Mouse (Mus musculus) kidney, postnatal 0 days (tissue): ENCODE results near the gene Vegfb. TPM values are rescaled to one million over a fixed set of nuclear protein-coding genes. Genes with fewer than 3 reads are reported as not detected.
A peak's percentile ranks its signal among the peaks of the same experiment; 100 is the strongest.

Experiments
- ATAC-seq: fragments of 200-750 bp; cut with Nextera tagmentation; replicated peaks from 2 replicates; pipeline ENCODE4 v1.8.0; 2017; ENCODE audit warnings: low read depth, moderate number of reproducible peaks, moderate TSS enrichment, moderate library complexity; ENCODE audit not compliant: low FRiP score
- DNase-seq: peaks from one replicate; pipeline ENCODE4 v3.0.0-alpha.2; 2016; ENCODE audit warnings: low spot score
- H3K27ac ChIP-seq: fragments of 300-500 bp; sonication (generic); 2 replicates; pipeline ENCODE4 v1.5.1; 2014; ENCODE audit warnings: mild to moderate bottlenecking
- H3K27me3 ChIP-seq: fragments of 300-500 bp; sonication (generic); 2 replicates; pipeline ENCODE4 v1.6.1; 2014; ENCODE audit warnings: low read length, mixed read lengths; ENCODE audit not compliant: insufficient read depth
- H3K36me3 ChIP-seq: fragments of 300-500 bp; sonication (generic); 2 replicates; pipeline ENCODE4 v1.6.1; 2014; ENCODE audit warnings: low read length, mixed read lengths; ENCODE audit not compliant: insufficient read depth
- H3K4me1 ChIP-seq: fragments of 300-500 bp; sonication (generic); replicated peaks from 2 replicates; pipeline ENCODE4 v1.6.1; 2014; ENCODE audit warnings: antibody characterized with exemption, low read length, mixed read lengths; ENCODE audit not compliant: insufficient read depth
- H3K4me2 ChIP-seq: fragments of 300-500 bp; sonication (generic); 2 replicates; pipeline ENCODE4 v1.6.1; 2014; ENCODE audit warnings: mild to moderate bottlenecking, low read length, moderate library complexity, mixed read lengths
- H3K4me3 ChIP-seq: fragments of 300-500 bp; sonication (generic); replicated peaks from 2 replicates; pipeline ENCODE4 v1.5.1; 2014; ENCODE audit warnings: low read depth, low read length
- H3K9ac ChIP-seq: fragments of 300-500 bp; sonication (generic); 2 replicates; pipeline ENCODE4 v1.6.1; 2014; ENCODE audit warnings: low read depth, low read length
- H3K9me3 ChIP-seq: fragments of 300-500 bp; sonication (generic); replicated peaks from 2 replicates; pipeline ENCODE4 v1.6.1; 2016; ENCODE audit warnings: low read length, inconsistent platforms, mixed read lengths
- CTCF ChIP-seq: IDR thresholded peaks from 2 replicates; pipeline ENCODE4 v1.5.1; 2016; ENCODE audit warnings: antibody characterized with exemption, low read depth, mild to moderate bottlenecking, moderate library complexity
- WGBS: fragments of 180-500 bp; shearing (Covaris S2); extraction: QIAGEN DNeasy Blood & Tissue Kit; methylation state at CpG from one replicate; pipeline ENCODE4 v1.1.7; 2014; 5-methylcytosine and 5-hydroxymethylcytosine counted together
- polyA plus RNA-seq: library from polyadenylated mRNA; unstranded; fragments of >200 nt; fragmentation: Nextera tagmentation; extraction: Ambion mirVana; gene quantifications from 2 replicates; pipeline ENCODE4 v1.2.1, GENCODE M21; 2015

Vegfb gene
- polyA plus RNA-seq, 1 experiment from 2014 or later, result 56.6 TPM

DNA sequence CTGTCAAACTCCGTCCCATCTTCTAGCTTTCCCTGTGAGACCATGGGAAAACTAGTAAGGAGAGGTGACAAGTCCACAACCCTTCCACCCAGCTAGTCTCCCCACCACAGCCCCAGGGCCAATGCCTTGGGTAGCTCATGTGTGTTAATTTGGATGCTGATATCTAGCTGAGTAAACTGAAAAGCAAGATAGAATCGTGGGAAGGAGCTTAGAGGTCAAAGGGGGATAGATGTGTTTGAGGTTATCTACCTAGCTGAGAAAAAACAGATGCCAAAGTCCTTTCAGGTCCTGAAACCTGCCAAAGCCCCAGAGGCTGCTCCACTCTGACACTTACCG lies 8.8 kb downstream of the Vegfb start:
- ATAC-seq, result no peak
- Histone ChIP-seq H3K9ac (peak overlapping the region; percentile 63), H3K27ac (0 out of 2 replicates have a peak overlapping the region, but pooled peaks have one; percentile 75), H3K27me3 (no peaks in the 10 kb centered on the region), H3K4me1 (peaks cover 22% of the 10 kb centered on the region), H3K9me3 (no peaks in the 10 kb centered on the region), H3K36me3 (peaks cover 24% of the 10 kb centered on the region; the same call in 1 of the 2 replicates), H3K4me3 (peak overlapping the region; percentile 46; the same call in 1 of the 2 replicates), H3K4me2 (peak overlapping the region; percentile 70)
- no peak for TF ChIP-seq CTCF
- no peak for DNase-seq
- 35% methylated on average over 3 of the region's 3 CpGs for WGBS

DNA sequence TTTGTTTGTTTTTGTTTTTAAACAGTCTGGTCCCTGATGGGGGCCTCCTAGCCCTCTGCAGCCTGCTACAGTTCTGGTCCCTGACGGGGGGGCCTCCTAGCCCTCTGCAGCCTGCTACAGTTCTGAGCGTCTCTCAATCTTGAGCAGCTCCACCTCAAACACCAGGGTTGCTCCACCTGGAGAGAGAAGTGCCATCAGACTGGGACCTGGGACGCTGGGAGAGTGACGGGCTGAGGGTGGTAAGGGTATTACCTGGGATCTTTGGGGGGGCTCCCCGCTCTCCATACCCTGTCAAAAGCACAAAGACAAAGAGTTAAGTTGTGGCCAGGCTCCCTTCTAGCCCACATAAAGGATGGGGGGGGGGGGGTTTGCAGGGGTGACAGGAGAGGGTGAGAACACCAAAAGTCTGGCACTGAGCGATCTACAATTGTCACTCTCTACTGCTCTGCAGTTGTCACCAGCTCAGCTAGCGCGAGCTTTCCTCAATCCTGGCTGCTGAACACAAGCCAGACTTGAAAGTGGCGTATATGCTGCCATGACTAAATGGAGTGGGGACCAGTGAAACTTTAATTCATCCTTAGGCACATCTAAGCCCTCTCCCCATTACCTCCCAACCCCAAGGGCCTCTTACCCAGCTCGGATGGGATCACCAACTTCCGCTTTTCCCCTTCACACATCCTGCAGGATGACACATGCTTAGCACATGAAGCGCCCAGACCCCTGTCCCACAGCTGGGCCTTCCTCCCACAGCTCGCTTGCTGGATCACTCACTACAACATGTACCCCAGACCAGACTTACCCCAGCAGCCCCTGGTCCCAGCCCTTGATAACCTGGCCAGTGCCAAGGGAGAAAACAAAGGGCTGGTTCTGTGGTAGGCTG lies 9.5 kb downstream of the Vegfb start:
- ATAC-seq (no peak), DNase-seq (no peak)
- Histone ChIP-seq H3K27ac (no peak overlapping the region), H3K4me2 (peak overlapping the region; percentile 70; the same call in 1 of the 2 replicates), H3K9me3 (no peaks in the 10 kb centered on the region), H3K27me3 (no peaks in the 10 kb centered on the region), H3K4me3 (no peak overlapping the region; the same call in 1 of the 2 replicates), H3K36me3 (0 out of 2 replicates have a peak, but pooled peaks cover 22% of the 10 kb centered on the region), H3K9ac (0 out of 2 replicates have a peak overlapping the region, but pooled peaks have one; percentile 27), H3K4me1 (peaks cover 22% of the 10 kb centered on the region)
- 81% methylated on average over 13 of the region's 13 CpGs for WGBS
- TF ChIP-seq CTCF, result no peak

DNA sequence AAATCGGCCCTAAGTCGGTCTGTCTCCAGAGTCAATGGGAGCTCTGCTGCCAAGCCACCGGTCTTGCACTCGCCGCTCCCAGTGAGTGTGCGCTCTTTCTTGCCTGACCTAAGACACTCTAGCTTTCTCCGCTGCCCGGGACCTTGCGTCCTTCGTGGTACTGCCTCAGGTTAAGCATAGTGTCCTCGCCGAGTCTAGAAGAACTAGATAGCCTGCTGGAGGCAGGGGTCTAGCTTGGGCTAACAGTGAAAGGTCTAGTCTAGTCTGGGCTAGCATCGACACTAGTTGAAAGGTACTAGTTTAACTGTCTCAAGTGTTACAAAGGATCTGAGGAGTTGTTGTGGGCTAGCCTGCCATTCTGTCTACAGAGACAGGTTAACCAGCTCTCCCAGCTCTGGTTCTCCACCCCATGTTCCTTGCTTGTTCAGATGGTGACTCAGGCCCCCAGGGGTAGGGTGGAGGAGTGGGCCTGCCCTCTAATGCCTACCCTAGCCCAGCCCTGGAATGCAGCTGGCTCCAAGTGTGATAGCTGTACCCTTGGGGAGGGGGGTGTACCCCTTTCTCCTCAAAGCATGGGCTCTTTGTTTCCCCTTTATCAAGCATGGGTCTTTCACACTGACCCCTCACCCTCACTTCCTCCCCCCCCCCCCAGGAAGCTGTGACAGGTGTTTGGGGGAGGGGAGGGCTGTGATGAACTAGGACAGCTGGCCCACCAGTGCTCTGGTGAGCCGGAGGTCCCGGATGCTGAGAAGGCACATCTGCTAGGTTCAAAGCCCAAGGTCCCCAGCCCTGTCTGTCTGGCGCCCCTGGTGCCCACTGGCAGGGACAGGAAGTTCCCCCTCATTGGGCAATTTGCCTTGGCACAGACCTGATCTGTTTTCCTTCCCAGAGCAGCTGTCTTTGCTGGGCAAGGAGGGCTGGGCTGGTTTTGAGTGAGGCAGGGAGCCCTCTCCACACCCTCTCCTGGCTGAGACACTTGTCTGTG lies 11.6 kb downstream of the Vegfb start, which contains the start of gene Plcb3:
TSS of gene Plcb3 (minus strand) at position 934 of the 985 bp plus-strand sequence.
- peak; percentile 48; the same call in 1 of the 2 replicates for TF ChIP-seq CTCF
- peak within 1 kb of the TSS; percentile 72 for H3K9ac ChIP-seq
- ATAC-seq (no peak), DNase-seq (peak; percentile 81)
- H3K9me3 ChIP-seq, result no peaks in the 10 kb centered on the region
- peaks cover 28% of the 10 kb centered on the region for H3K4me1 ChIP-seq
- H3K27me3 ChIP-seq, result no peaks in the 10 kb centered on the region
- H3K36me3 ChIP-seq, result 0 out of 2 replicates have a peak, but pooled peaks cover 14% of the 10 kb centered on the region
- under 1% methylated on average over 16 of the region's 16 CpGs for WGBS
- H3K4me3 ChIP-seq, result peak within 1 kb of the TSS; percentile 69
- peak within 1 kb of the TSS; percentile 92 for H3K4me2 ChIP-seq
- H3K27ac ChIP-seq, result peak within 1 kb of the TSS; percentile 85

DNA sequence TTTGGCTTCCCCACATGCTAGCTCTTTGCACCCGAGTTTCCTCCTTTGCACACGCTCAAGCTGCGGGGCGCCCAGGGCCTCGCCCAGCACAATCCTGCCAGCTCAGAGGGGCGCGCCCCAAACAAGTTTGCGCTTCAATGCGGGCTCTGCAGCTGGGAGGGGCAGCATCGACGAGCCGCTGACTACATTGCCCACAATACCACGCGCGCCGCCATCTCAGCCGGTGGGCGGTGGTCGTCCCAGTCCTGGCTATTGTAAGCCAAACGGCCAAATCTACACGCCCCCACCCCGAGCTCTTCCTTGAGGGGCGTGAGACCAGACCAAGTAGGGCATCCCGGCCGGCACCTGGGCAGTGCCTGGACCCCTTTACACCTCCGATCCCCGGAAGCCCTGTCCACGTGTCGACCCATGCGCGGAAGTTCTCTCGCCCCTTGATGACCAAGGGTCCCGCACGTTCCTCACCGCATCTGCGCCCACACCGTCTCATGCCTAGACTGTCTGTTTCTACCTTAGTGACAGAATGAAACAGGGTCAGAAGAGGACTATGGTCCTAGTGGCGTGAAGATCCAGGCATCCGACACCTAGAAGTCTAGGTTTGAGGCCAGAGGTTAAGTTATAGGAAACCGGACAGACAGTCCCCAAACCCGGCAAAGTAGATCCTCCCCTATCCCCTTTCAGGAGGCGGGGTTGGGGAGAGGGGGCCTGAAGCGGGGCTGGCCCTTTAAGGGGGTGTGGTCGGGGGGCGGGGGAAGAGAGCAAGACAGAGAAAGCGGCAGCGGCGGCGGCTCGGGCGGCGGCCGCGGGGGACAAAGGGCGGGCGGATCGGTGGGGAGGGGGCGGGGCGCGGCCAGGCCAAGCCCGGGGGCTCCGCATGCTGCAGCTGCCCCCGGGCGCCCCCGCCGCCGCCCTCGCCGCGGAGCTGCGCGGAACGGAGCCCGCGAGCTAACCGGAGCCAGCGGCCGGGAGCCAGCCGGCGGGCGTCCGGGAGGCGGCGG lies 12.9 kb downstream of the Vegfb start, which contains the start of gene Ppp1r14b:
TSS of gene Ppp1r14b (plus strand) at position 758 of the 995 bp plus-strand sequence.
- Histone ChIP-seq H3K9ac (peak within 1 kb of the TSS; percentile 72), H3K36me3 (0 out of 2 replicates have a peak, but pooled peaks cover 14% of the 10 kb centered on the region), H3K9me3 (no peaks in the 10 kb centered on the region), H3K4me2 (peak within 1 kb of the TSS; percentile 92), H3K27me3 (no peaks in the 10 kb centered on the region), H3K27ac (peak within 1 kb of the TSS; percentile 85), H3K4me3 (peak within 1 kb of the TSS; percentile 69), H3K4me1 (peaks cover 34% of the 10 kb centered on the region)
- TF ChIP-seq CTCF, result no peak
- ATAC-seq (peak; percentile 43), DNase-seq (peak; percentile 90)
- under 1% methylated on average over 69 of the region's 84 CpGs for WGBS

DNA sequence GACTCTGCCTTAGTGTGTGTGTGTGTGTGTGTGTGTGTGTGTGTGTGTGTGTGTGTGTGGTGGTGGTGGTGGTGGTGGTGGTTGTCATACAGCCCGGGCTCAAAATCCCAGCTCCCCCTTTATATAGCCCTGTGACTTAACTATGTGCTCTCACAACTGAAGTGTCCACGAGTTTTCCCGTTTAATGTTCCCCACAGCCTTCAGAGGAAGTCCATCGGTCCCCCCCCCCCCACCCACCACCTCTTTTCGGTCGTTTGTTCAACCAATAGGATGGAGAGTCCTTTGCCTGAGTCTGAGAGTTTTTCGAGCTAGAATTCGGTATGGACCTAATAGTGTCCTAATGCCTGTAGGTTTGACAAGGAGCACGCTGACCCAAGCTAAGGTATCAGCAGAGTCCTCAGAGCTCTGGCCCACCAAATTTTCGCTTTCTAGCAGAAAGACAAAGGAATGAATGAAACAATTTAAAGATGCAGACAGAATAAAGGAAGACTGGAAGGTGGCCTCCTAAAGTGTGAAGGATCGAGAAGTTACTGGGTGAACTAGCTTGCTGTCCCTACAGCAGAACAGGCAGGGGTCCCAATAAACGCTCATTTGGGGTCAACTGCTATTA lies 13.8 kb downstream of the Vegfb start:
- DNase-seq (no peak), ATAC-seq (no peak)
- Histone ChIP-seq H3K27me3 (no peaks in the 10 kb centered on the region), H3K9me3 (no peaks in the 10 kb centered on the region), H3K36me3 (0 out of 2 replicates have a peak, but pooled peaks cover 14% of the 10 kb centered on the region), H3K9ac (peak overlapping the region; percentile 72; the same call in 1 of the 2 replicates), H3K4me3 (peak overlapping the region; percentile 69), H3K4me2 (peak overlapping the region; percentile 92), H3K27ac (peak overlapping the region; percentile 16; the same call in 1 of the 2 replicates), H3K4me1 (peaks cover 32% of the 10 kb centered on the region)
- 35% methylated on average over 12 of the region's 12 CpGs for WGBS
- no peak for TF ChIP-seq CTCF
